Mouse (Mus musculus): Measurements from ENCODE around the gene Immp2l.

GRCm38 (mm10) chr12:41167802-41168201, 143.9 kb downstream of the Immp2l start:
- TF ChIP-seq USF1 (IDR thresholded peaks at IDR 0.05; ENCODE audit: low read depth) (no peak), TCF12 (IDR thresholded peaks at IDR 0.05; ENCODE audit: insufficient read depth, poor library complexity, severe bottlenecking) (no peak), E2F4 (IDR thresholded peaks at IDR 0.05; ENCODE audit: insufficient read depth) (no peak), MYOD1 (IDR thresholded peaks at IDR 0.05; ENCODE audit: control insufficient read depth in 1 of 3, insufficient read length in 2 of 3, low read depth in 2 of 3) (no peak), POLR2A (IDR thresholded peaks at IDR 0.05; ENCODE audit: insufficient read length, low read depth) (no peak)

Measured in myocyte (in vitro differentiated cells).